Mouse (Mus musculus) CH12.LX (cell line): ENCODE data around the gene Zbtb20.

Experiments used
- CHD1 ChIP-seq: IDR thresholded peaks from 2 replicates; pipeline ENCODE4 v1.6.1; 2012; ENCODE audit warnings: low read depth, low read length, improper control_type of control experiment, inconsistent platforms
- CTCF ChIP-seq, 2 experiments: IDR thresholded peaks in 1 of 2; conservative IDR thresholded peaks in 1 of 2; 2 replicates each; pipeline ENCODE4 v1.5.1; 2011 to 2012; ENCODE audit warnings: low read depth in 2 of 2, low read length in 2 of 2, improper control_type of control experiment in 1 of 2, inconsistent platforms in 1 of 2, mild to moderate bottlenecking in 1 of 2, moderate library complexity in 1 of 2
- EP300 ChIP-seq: IDR thresholded peaks from 2 replicates; pipeline ENCODE4 v1.6.1; 2011; ENCODE audit warnings: low read length, improper control_type of control experiment
- KAT2A ChIP-seq: IDR thresholded peaks from 2 replicates; pipeline ENCODE4 v1.6.1; 2012; ENCODE audit warnings: low read length, improper control_type of control experiment, inconsistent platforms; ENCODE audit not compliant: insufficient replicate concordance
- MAFK ChIP-seq: IDR thresholded peaks from 2 replicates; pipeline ENCODE4 v1.6.1; 2011; ENCODE audit warnings: low read length, improper control_type of control experiment; ENCODE audit not compliant: insufficient replicate concordance
- MXI1 ChIP-seq: IDR thresholded peaks from 2 replicates; pipeline ENCODE4 v1.6.1; 2011; ENCODE audit warnings: mild to moderate bottlenecking, low read depth, low read length, improper control_type of control experiment
- POLR2A ChIP-seq: IDR thresholded peaks from 2 replicates; pipeline ENCODE4 v1.6.1; 2011; ENCODE audit warnings: low read depth, mild to moderate bottlenecking, improper control_type of control experiment, low read length
- SMC3 ChIP-seq: IDR thresholded peaks from 2 replicates; pipeline ENCODE4 v1.6.1; 2011; ENCODE audit warnings: low read depth, low read length, improper control_type of control experiment
- TCF12 ChIP-seq: IDR thresholded peaks from 2 replicates; pipeline ENCODE4 v1.6.1; 2014; ENCODE audit warnings: low read depth, mild to moderate bottlenecking, inconsistent platforms, low read length, improper control_type of control experiment
- ZKSCAN1 ChIP-seq: IDR thresholded peaks from 2 replicates; pipeline ENCODE4 v1.6.1; 2012; ENCODE audit warnings: low read depth, inconsistent platforms, low read length, improper control_type of control experiment, borderline replicate concordance
- ZNF384 ChIP-seq: IDR thresholded peaks from 2 replicates; pipeline ENCODE4 v1.6.1; 2012; ENCODE audit warnings: low read depth, low read length, improper control_type of control experiment, inconsistent platforms

DNA sequence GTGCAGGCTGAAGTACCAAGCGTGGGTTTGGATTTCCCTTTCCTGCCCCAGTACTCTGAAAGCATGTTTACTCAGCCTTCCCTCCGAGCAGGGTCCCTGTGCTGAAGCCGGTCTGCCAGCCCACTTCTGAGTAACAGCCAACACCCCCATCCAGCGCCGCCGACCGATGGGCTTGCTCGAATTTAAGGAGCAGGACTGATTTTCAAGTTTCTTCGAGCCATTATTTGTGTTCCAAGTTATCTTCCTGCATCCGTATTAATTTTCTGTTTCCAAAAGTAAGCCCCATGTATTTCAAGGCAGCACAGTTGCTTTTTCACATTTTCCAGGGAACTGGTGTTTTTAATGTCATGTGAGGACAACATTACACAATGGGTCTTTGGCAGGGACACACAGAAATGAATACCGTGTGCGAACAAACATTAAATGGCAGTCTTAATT, 664.0 kb downstream of the Zbtb20 start:
- TF ChIP-seq KAT2A (no peak), POLR2A (no peak), CTCF (conservative IDR thresholded peaks at IDR 0.05 in 1 of 2, IDR thresholded peaks at IDR 0.05 in 1 of 2; ENCODE audit: low read depth in 2 of 2, low read length in 2 of 2) (no peak), EP300 (no peak), MAFK (no peak), SMC3 (no peak), ZKSCAN1 (no peak), CHD1 (no peak), TCF12 (no peak), ZNF384 (no peak), MXI1 (no peak)
